Mouse (Mus musculus): Measurements from ENCODE around the gene 2010111I01Rik.

DNA sequence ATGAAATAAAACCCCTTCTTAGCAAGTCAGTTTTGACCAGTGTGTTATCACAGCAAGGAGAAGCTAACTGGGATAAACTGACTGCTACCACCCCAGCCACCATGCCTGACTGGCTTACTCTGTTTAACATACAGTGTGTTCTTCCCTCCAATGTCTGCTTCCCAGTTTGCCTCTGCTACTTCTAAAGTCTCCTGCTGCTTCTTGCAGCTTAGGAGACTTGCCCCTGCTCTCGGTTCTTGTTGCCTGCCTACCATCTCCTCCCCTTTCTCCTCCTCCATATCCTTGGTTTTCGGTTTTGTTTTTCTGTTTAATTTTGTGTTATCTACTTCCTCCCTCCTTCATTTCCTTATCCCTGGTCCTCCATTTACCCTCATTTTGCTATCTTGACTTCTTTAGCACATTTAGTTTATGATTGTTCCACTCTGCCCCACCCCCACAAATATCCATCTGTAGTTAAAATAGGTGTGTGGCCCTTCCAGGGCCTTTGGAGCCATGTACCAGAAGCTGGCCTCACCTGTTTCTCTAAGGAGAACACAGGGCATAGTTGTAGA lies 185.9 kb downstream of the 2010111I01Rik start:
- no peak for TF ChIP-seq POLR2A (IDR thresholded peaks at IDR 0.05; ENCODE audit: control insufficient read depth, low read depth, low read length)
- TF ChIP-seq CTCF (IDR thresholded peaks at IDR 0.05; ENCODE audit: control insufficient read depth, insufficient read depth, insufficient replicate concordance, low read depth, low read length): no peak
